Mouse (Mus musculus) urinary bladder, postnatal 25 days (tissue): ENCODE results near the gene Aym1.
"Not testable (repeated sequence)": the region's sequence is repeated elsewhere in the genome, so short reads cannot be mapped to it uniquely, and the experiment has no call there.

Source experiments
- DNase-seq: peaks from one replicate; pipeline ENCODE4 v3.0.0; 2022; ENCODE audit warnings: low spot score

The Aym1 gene

GRCm38 (mm10) chr5:113357186-113357585 lies at the start of gene Aym1:
Gene Aym1, plus strand, starts transcription at chr5:113357294.
- no peak for DNase-seq

- no peak for DNase-seq
Observed at GRCm38 (mm10) chr5:113309491-113310376, 47.4 kb upstream of the Aym1 start.

DNA sequence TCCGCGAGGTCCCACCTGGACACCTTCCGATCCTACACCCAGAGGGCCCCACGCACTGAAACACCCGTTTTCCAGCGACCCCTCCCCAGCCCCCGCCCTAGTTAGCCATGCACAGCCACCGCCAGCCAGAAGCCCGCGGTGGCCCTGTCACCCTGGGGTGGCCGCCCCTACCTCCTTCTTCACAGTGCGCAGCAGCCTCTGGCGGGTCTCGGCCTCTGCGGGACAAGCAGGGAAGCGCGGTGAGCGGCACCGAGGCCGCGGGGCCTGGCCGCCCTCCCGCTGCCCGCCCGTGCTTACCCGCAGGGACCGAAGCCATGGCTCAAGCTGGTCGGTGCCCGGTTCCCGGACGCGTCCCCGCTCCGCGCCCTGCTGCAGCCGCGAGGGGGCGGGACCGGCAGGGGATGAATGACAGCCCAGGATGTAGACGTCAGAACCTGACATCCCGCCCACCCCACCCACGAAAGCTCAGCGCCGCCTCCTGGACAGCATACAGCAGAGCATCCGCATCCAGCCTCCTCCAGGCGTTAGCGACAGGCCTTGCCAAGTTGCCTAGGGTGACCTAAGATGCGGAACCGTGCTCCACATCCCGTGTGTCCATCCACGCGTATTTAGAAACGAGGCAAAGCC lies 46.6 kb upstream of the Aym1 start, which contains the start of gene Sgsm1:
Gene Sgsm1 (minus strand): TSS at position 410 of the 627 bp plus-strand sequence.
- DNase-seq, result peak; percentile 79

GRCm38 (mm10) chr5:113313998-113314397 lies 43.1 kb upstream of the Aym1 start:
- DNase-seq, result peak; percentile 75

- DNase-seq, result peak; percentile 38
Observed at GRCm38 (mm10) chr5:113323784-113324638, 33.1 kb upstream of the Aym1 start.

- no peak for DNase-seq
Observed at GRCm38 (mm10) chr5:113329463-113329862, 27.6 kb upstream of the Aym1 start.

DNA sequence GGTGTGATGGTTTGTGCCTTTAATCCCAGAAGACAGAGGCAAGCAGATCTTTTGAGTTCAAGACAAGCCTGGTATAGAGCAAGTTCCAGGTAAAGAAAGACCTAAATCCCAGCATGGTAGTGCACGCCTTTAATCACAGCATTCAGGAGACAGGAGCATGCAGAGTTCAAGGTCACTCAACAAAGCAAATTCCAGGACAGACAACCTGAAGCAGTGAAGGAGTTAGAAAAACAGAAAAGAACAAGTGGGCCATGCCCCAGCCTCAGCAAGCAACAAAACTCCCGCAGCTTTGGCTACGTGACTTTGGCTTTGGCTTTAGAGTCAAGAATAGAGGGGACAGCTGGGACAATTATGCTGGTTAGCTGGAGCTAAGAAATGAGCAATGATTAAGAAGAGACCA lies 26.9 kb upstream of the Aym1 start:
- no peak for DNase-seq

- no peak for DNase-seq
Observed at GRCm38 (mm10) chr5:113332239-113332638, 24.9 kb upstream of the Aym1 start.

DNA sequence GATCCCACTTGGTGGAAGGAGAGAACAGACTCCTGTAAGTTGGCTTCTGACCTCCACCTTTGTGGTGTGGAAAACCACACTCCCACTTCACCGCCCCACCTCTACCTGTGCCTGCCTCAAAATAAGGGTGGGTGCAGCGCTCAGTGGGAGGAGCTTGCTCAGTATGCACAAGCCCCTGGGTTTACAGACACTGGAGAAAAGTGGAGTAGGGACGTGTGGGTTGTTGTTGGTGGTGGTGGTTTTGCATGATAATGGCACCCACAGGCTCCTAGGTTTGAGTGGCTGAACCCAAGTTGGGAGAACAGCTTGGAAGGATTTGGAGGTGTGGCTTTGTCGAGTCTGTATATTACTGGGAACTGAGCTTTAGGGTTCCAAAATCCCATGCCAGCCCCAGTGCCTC lies 24.2 kb upstream of the Aym1 start:
- no peak for DNase-seq

DNA sequence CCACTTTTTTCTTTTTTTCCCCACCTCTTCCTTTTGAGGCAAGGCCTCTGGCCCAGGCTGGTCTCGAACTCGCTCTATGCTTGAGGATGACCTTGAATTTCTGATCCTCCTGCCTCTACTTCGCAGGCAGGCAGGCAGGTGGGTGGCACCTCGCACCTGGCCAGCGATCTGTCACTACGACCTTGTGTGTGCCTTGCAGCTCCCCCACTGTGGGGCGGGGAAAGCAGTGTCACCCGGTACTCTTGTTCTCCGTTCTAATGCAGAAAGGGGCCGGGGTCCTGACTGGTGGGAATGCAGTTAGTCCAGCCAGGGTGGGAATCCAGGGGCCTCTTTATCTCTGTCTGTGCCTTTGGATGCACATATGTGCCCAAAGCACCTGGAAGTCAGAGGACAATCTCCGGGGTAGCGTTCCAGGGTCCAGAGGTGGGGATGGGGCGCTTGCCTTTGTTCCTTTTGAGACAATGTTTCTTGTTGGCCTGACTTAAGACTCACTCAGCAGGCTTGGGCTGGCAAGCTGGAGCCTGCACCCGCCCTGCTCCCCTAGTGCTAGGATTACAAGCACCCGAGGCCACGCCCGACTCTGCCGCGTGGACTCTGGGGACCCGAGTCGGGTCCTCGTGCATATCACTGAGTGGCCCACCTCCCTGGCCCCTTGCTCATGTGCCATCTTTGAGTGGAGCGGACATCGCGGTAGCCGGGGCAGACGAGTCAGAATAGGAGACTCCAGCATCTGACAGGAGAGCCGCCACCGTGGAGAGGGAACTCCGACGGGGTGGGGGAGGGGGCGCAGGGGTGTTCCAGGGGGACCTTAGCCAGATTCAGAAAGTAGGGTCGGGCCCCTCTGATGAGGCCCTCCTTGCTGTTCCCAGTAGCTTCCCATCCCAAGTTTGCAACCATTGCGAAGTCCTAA lies 22.2 kb upstream of the Aym1 start:
- DNase-seq, result no peak

DNA sequence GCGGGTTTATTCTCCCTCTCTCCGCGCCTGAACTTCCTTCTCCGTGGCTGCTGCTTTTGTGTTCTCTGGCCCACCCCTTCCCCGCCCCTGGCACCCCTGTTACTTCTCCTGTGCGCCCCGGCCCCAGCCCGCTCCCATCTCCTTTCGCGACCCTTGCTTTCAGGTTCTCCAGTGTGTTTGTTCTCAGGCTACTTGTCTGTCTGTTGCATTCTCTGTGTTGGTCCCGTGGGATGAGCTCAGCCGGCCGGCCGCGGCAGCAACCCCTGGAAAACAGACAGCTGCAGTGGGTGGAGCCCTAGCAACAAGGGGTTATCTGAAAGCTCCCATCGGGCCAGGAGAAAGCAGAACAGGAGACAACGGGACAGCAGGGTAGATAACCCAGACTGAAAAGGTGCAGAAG lies 21.4 kb upstream of the Aym1 start:
- no peak for DNase-seq

DNA sequence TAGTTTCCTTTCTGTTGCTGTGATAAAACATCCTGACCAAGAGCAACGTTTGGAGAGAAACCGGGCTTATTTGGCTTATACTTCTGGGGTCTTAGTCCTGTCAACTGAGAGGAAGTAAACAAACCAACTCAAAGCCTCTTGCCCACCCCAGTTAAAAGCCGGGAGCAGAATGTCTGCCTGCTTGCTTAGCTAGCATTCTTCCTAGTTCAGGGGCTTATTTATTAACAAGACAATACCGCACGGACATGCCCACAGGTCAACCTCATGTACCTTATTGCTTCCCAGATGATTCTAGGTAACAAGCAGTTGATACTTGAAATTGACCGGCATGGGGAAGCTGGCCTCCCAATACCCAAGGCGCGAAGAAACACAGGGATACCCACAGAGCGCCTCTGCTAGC lies 20.8 kb upstream of the Aym1 start:
- no peak for DNase-seq

GRCm38 (mm10) chr5:113344635-113345386 lies 12.3 kb upstream of the Aym1 start:
- DNase-seq, result no peak

DNA sequence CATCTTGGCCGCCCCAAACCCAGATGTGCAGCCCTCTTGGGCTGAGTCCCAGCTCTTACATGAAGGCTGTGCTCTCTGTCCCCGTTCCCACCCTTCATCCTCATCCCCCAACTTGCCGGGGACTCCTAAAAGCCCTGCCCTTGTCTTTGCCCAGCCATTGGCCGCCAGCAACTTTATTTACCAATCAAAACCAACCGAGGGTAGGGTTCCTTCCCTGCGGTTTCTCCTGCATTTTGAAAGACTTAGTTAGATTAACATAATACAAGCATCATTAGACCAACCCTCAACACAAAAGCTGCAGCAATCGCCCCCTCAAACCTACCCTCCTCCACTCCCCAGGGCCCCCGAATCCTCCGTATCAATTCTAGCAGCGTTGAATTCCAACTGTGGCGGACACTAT lies 11.3 kb upstream of the Aym1 start:
- no peak for DNase-seq

DNA sequence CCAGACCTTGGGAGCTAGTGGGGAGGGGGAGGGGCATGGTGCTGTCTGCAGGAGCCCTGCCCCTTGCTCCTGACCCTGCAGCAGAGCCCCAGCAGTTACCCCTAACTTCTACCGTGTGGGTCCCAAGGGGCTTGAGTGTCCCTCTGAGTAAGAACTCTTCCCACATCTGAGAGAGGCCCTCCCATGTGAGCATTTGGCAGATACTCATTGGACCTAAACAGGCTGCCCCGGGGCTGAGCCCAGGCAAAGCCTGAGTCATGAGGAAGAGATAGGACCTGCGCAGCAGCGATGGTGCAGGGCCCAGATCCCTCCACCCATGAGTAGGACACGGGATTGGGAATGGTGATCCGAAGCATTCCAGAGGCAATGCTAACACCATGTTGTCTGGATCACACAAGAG lies 10.4 kb upstream of the Aym1 start:
- not testable (repeated sequence) for DNase-seq

- DNase-seq, result no peak
Observed at GRCm38 (mm10) chr5:113347593-113347992, 9.5 kb upstream of the Aym1 start.

GRCm38 (mm10) chr5:113348597-113348996 lies 8.5 kb upstream of the Aym1 start:
- DNase-seq, result no peak

- DNase-seq, result no peak
Observed at GRCm38 (mm10) chr5:113349226-113349625, 7.9 kb upstream of the Aym1 start.

GRCm38 (mm10) chr5:113349810-113350209 lies 7.3 kb upstream of the Aym1 start:
- DNase-seq, result no peak

DNA sequence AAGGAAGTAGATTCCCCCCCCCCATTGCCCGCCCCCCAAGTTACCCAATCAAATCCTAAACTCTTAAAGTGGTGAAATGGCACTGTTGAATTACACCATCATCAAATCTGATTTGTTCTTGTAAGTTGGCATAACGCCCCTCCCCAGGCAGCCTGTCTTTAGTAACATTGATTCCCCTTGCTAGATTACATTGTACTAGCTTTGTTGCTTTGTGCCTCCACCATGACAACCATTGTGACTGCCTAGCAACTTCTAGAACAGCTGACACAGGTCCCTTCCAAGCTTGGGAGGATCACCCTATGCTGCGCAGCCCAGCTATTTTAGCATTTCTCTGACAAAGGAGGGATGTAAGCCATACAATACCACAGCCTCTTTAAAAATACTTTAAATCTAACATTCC lies 5.3 kb upstream of the Aym1 start:
- no peak for DNase-seq

DNA sequence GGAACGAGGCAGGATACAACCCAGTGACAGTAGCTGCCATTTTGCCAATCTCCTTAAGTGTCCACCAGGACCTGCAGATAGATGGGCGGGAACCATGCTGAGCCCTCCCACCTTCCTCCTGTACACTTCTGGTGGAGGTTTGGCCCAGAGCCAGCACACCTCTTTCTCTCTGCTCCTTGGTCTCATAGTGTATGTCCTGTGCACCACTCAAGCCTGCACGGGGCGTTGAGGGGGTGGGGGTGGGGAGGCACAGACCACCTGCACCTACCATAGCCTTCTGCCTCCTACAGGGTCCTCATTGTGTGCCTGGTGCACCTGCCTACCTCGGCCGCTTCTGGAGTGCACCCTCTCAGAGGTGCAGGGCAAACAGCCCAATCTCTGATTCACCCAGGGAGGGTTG lies 4.5 kb upstream of the Aym1 start:
- no peak for DNase-seq
